Mouse (Mus musculus) intestine, embryonic 15.5 days (tissue): ENCODE results near the gene Tcl1b4. TPM values are rescaled to one million over a fixed set of nuclear protein-coding genes. Genes with fewer than 3 reads are reported as not detected.

Experiments used
- ATAC-seq: fragments of 200-750 bp; cut with Nextera tagmentation; 2 replicates; pipeline ENCODE4 v1.8.0; 2017; ENCODE audit warnings: moderate TSS enrichment, moderate library complexity
- H3K27ac ChIP-seq: fragments of 300-500 bp; sonication (generic); 2 replicates; pipeline ENCODE4 v1.5.1; 2015; ENCODE audit warnings: mild to moderate bottlenecking, inconsistent platforms
- H3K27me3 ChIP-seq: fragments of 300-500 bp; sonication (generic); replicated peaks from 2 replicates; pipeline ENCODE4 v1.6.1; 2015; ENCODE audit warnings: inconsistent platforms
- H3K36me3 ChIP-seq: fragments of 300-500 bp; sonication (generic); 2 replicates; pipeline ENCODE4 v1.6.1; 2015; ENCODE audit warnings: inconsistent platforms
- H3K4me1 ChIP-seq: fragments of 300-500 bp; sonication (generic); replicated peaks from 2 replicates; pipeline ENCODE4 v1.6.1; 2015; ENCODE audit warnings: inconsistent platforms
- H3K4me2 ChIP-seq: fragments of 300-500 bp; sonication (generic); replicated peaks from 2 replicates; pipeline ENCODE4 v1.6.1; 2015; ENCODE audit warnings: mild to moderate bottlenecking, inconsistent platforms
- H3K4me3 ChIP-seq: fragments of 300-500 bp; sonication (generic); replicated peaks from 2 replicates; pipeline ENCODE4 v1.5.1; 2015; ENCODE audit warnings: inconsistent platforms
- H3K9ac ChIP-seq: fragments of 300-500 bp; sonication (generic); 2 replicates; pipeline ENCODE4 v1.6.1; 2015; ENCODE audit warnings: inconsistent platforms
- H3K9me3 ChIP-seq: fragments of 300-500 bp; sonication (generic); 2 replicates; pipeline ENCODE4 v1.6.1; 2016; ENCODE audit warnings: inconsistent platforms
- WGBS: fragments of 180-500 bp; shearing (Covaris S2); methylation state at CpG from one replicate; pipeline ENCODE4 v1.1.7; 2015; 5-methylcytosine and 5-hydroxymethylcytosine counted together
- polyA plus RNA-seq: library from polyadenylated mRNA; unstranded; fragments of >200 nt; fragmentation: Nextera tagmentation; extraction: Ambion mirVana; gene quantifications from 2 replicates; pipeline ENCODE4 v1.2.1, GENCODE M21; 2015

The Tcl1b4 gene
- polyA plus RNA-seq, 1 experiment from 2014 or later, result not detected

DNA sequence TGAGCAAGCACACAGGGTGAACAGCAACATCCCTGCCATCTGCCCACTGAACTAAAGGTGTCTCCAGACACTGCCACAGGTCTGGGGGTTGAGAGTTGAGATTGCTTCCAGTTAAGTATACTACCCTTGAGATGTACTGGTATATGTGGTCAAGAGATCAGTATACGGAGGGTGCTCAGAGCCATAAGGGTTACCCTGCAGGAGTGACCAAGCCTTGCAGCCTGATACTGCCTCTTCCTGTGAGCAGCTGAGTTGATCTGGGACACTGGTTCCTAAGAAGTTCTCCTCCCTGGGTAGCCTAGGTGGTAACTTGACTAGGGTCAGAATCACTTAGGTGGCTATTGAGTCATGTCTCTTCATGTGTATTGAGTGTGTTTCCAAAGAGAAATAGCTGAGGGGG lies 6.7 kb downstream of the Tcl1b4 start:
- no peaks in the 10 kb centered on the region for H3K36me3 ChIP-seq
- no peak overlapping the region for H3K27ac ChIP-seq
- ATAC-seq, result no peak
- 96% methylated on average over 1 of the region's 1 CpGs for WGBS
- H3K4me3 ChIP-seq, result no peak overlapping the region
- H3K9ac ChIP-seq, result no peak overlapping the region
- H3K27me3 ChIP-seq, result no peaks in the 10 kb centered on the region
- no peaks in the 10 kb centered on the region for H3K9me3 ChIP-seq
- no peaks in the 10 kb centered on the region for H3K4me1 ChIP-seq
- no peak overlapping the region for H3K4me2 ChIP-seq

DNA sequence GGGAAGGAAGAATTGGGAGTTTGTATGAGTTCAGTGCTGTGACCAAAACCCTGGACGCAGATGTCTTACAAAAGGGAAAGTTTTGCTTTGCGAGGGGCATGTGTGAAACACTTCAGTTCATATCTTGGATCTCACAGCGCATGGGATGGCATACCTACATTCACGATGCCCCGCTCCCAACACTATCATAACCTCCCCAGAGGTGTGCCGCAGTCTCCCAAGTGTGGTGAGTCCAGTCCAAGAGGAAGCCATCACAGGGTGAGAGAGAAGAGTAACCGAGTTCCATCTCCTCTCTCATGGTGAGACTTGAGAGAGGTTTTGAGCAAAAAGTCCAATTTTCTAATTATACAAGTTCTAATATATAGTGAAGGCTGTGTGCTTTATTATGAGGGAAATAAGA lies 7.5 kb downstream of the Tcl1b4 start:
- no peak overlapping the region for H3K9ac ChIP-seq
- H3K4me2 ChIP-seq, result no peak overlapping the region
- no peaks in the 10 kb centered on the region for H3K36me3 ChIP-seq
- H3K9me3 ChIP-seq, result no peaks in the 10 kb centered on the region
- WGBS, result 90% methylated on average over 7 of the region's 7 CpGs
- ATAC-seq, result no peak
- no peak overlapping the region for H3K4me3 ChIP-seq
- H3K27me3 ChIP-seq, result no peaks in the 10 kb centered on the region
- H3K27ac ChIP-seq, result no peak overlapping the region
- no peaks in the 10 kb centered on the region for H3K4me1 ChIP-seq

- Histone ChIP-seq H3K27ac (no peak overlapping the region), H3K4me1 (no peaks in the 10 kb centered on the region), H3K27me3 (no peaks in the 10 kb centered on the region), H3K4me2 (no peak overlapping the region), H3K4me3 (no peak overlapping the region), H3K9me3 (no peaks in the 10 kb centered on the region), H3K36me3 (no peaks in the 10 kb centered on the region), H3K9ac (no peak overlapping the region)
- ATAC-seq, result no peak
- 84% methylated on average over 7 of the region's 7 CpGs for WGBS
These were observed 15.5 kb downstream of the Tcl1b4 start for GRCm38 (mm10) chr12:105217101-105217760.

- H3K9ac ChIP-seq, result no peak within 1 kb of the TSS
- H3K9me3 ChIP-seq, result no peaks in the 10 kb centered on the region
- no peaks in the 10 kb centered on the region for H3K27me3 ChIP-seq
- ATAC-seq, result no peak
- H3K4me2 ChIP-seq, result no peak within 1 kb of the TSS
- H3K36me3 ChIP-seq, result no peaks in the 10 kb centered on the region
- WGBS, result 89% methylated on average over 22 of the region's 22 CpGs
- no peak within 1 kb of the TSS for H3K27ac ChIP-seq
- H3K4me1 ChIP-seq, result no peaks in the 10 kb centered on the region
- no peak within 1 kb of the TSS for H3K4me3 ChIP-seq
These were observed 21.0 kb downstream of the Tcl1b4 start, which contains the start of gene Tcl1 for GRCm38 (mm10) chr12:105222601-105223319. TSS of gene Tcl1 (minus strand) at chr12:105222793.

DNA sequence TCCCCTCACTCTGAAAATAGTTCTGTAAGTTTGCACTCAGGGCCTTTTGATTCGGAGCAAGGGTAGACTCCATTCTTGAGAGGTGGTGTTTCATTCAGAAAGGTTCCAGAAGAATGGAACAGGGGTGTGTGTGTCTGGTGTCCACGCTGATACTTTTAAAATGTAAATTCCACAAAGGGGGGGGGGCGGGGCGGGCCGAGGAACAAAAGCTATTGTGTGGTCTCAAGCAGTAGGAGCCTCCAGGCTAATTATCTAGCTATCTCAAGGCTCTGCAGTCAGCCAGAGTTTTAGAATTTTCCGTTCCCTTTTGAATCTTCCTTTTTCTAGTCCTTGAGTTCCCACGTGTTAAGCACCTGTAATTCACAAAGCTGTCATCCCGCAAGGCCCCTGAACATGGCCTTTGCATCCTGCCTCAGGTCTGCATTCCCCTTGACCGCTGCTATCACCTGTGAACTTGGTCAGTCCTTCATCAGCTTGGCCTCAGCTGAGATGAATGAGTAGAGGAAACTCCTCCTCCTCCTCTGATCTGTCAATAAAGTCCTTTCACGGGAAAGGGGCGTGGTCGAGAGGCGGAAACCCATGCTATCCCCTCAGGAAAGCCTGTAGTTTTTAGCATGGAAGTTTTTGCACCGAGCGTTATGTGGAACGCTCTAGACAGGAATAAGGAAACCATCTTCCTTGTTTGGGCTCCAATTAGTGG lies 23.0 kb downstream of the Tcl1b4 start:
- H3K27me3 ChIP-seq, result no peaks in the 10 kb centered on the region
- no peaks in the 10 kb centered on the region for H3K9me3 ChIP-seq
- 53% methylated on average over 16 of the region's 16 CpGs for WGBS
- H3K27ac ChIP-seq, result no peak overlapping the region
- H3K9ac ChIP-seq, result no peak overlapping the region
- no peaks in the 10 kb centered on the region for H3K36me3 ChIP-seq
- no peak for ATAC-seq
- no peak overlapping the region for H3K4me2 ChIP-seq
- H3K4me3 ChIP-seq, result no peak overlapping the region
- H3K4me1 ChIP-seq, result no peaks in the 10 kb centered on the region

DNA sequence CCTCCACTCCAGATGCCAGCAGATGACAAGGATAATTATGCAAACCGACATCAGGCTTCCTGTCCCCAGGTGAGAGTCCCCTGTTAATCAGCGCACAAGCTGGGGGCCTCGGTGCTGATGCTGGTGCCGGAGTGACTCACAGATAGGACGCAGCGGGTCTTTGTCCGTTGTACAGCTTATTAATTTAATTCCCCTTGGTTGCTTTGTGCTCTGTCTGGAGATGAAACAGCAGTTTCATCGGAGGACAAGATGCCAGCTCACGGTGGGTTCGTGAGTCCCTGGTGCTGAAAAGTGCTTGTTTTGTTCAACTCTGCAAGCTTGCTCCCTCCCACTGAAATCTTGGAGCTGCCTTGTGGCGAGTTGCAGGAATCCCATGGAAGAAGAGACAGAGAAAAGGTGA lies 32.6 kb downstream of the Tcl1b4 start:
- Histone ChIP-seq H3K27ac (no peak overlapping the region), H3K9ac (no peak overlapping the region), H3K4me3 (no peak overlapping the region), H3K4me2 (no peak overlapping the region), H3K9me3 (no peaks in the 10 kb centered on the region), H3K36me3 (no peaks in the 10 kb centered on the region), H3K4me1 (no peaks in the 10 kb centered on the region), H3K27me3 (no peaks in the 10 kb centered on the region)
- WGBS, result 55% methylated on average over 11 of the region's 11 CpGs
- no peak for ATAC-seq

DNA sequence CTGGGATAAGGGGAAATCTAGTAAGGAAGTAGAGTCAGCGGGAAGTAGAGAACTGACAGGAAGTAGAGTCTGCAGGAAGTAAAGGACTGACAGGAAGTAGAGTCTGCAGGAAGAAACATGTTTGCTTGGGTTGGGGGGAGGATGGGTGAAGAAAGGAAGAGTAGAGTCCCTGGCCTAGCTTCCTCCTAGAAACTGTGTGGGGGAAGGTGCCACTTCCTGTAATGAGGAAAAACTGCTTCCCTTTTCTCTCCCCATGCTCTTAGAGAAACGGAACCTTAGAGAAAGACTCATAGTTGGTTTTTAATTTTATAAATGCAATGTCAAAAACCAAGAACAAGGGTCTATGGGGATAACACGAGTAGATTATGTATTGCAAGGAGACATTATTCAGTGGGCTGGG lies 33.3 kb downstream of the Tcl1b4 start:
- no peaks in the 10 kb centered on the region for H3K9me3 ChIP-seq
- no peak overlapping the region for H3K27ac ChIP-seq
- no peak overlapping the region for H3K9ac ChIP-seq
- no peaks in the 10 kb centered on the region for H3K27me3 ChIP-seq
- no peaks in the 10 kb centered on the region for H3K4me1 ChIP-seq
- H3K36me3 ChIP-seq, result no peaks in the 10 kb centered on the region
- no peak overlapping the region for H3K4me2 ChIP-seq
- H3K4me3 ChIP-seq, result no peak overlapping the region
- no peak for ATAC-seq
- 79% methylated on average over 3 of the region's 3 CpGs for WGBS

DNA sequence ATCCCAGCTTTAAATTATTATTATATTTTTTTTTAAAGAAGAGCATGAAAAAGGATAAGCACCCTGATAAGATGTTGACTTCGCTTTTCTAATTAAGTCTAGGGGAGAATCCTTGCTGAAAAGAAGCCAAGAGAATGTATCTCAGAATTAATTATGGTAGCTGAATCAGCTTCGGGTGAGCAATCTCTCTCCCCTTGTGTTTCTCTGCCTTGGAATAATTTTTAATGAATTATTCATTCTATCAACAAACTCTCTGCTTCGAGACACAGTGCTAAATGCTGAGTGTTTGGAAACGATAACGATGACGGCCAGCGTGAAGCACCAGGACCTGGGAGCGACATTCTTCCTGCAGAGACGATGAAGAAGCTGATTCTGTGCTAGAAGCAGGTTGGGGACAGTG lies 37.3 kb downstream of the Tcl1b4 start:
- Histone ChIP-seq H3K4me2 (no peak overlapping the region), H3K4me1 (no peaks in the 10 kb centered on the region), H3K4me3 (no peak overlapping the region), H3K27ac (no peak overlapping the region), H3K27me3 (no peaks in the 10 kb centered on the region), H3K36me3 (no peaks in the 10 kb centered on the region), H3K9me3 (no peaks in the 10 kb centered on the region), H3K9ac (no peak overlapping the region)
- no peak for ATAC-seq
- WGBS, result 88% methylated on average over 9 of the region's 9 CpGs

DNA sequence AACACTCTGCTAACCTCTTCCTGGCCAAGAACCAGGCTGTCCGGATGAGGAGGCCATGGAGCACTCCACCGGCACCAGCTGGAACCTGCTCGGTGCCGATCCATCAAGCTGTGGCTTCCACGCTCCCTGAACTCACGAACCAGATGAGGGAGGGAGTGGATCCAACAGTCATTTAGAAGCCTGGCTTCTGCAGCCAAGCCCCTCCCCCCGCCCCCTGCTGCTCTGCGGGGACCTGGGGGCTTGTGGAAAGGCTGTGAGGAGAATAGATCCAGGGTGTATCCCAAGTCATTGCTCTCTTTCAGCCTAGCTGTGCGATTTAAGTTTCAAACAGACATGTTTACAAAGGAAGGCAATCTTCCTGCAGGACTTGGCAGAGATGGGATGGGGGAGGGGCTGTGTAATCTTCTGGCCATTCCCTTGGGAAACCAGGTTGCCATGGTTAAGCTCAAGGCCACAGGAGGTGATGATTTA lies 47.0 kb downstream of the Tcl1b4 start:
- Histone ChIP-seq H3K4me1 (peaks cover 9% of the 10 kb centered on the region), H3K9ac (no peak overlapping the region), H3K4me3 (no peak overlapping the region), H3K9me3 (no peaks in the 10 kb centered on the region), H3K27ac (no peak overlapping the region), H3K4me2 (peak overlapping the region; percentile 50), H3K27me3 (no peaks in the 10 kb centered on the region), H3K36me3 (no peaks in the 10 kb centered on the region)
- peak; percentile 68 for ATAC-seq
- 2% methylated on average over 9 of the region's 9 CpGs for WGBS

GRCm38 (mm10) chr12:105253796-105254195 lies 52.0 kb downstream of the Tcl1b4 start:
- ATAC-seq, result no peak
- peaks cover under 1% of the 10 kb centered on the region; the same call in 1 of the 2 replicates for H3K4me1 ChIP-seq
- H3K36me3 ChIP-seq, result no peaks in the 10 kb centered on the region
- no peak overlapping the region for H3K4me2 ChIP-seq
- no peak overlapping the region for H3K27ac ChIP-seq
- H3K9ac ChIP-seq, result no peak overlapping the region
- no peaks in the 10 kb centered on the region for H3K9me3 ChIP-seq
- H3K27me3 ChIP-seq, result no peaks in the 10 kb centered on the region
- WGBS, result 88% methylated on average over 3 of the region's 3 CpGs
- H3K4me3 ChIP-seq, result no peak overlapping the region
